Mouse (Mus musculus): ENCODE measurements around the gene Mycbpap.

Mycbpap gene

DNA sequence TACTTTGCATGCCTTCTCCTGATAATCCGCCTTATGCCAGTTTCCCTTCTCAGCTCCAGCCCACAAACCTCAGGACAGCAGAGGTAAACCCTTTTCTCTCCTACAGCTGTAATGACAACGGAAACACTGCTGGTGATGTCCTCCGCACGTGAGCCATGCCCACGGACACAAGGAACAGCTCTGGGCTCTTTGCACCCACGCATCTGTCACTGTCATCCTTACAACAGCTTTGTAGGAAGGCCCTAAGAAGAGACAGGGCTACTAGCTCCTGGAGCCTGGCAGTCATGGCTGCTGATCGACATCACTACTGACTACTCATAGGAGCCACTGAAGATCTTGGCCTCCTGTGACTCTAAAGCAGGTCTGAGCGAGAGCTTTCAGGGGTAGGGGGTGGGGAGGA is 11.6 kb upstream of the Mycbpap start:
- in situ Hi-C loops (cut with MboI, MseI), result no loop called here

DNA sequence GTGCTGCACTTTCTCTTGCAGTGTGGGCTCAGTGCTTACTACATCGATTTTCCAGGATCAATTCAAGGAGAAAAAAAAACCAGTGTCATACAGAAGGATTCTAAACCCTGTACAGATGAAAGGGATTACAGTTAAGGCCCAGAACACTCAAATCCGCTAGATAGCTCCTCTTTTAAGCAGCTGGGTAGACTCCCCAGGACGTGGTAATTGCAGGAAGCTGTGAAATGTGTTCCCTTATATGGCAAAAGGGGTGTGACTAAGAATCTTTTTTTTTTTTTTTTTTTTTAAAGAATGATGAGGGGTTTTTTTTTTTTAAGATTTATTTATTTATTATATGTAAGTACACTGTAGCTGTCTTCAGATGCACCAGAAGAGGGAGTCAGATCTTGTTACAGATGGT is 7.3 kb upstream of the Mycbpap start:
- in situ Hi-C loops (cut with MboI, MseI), result no loop called here

DNA sequence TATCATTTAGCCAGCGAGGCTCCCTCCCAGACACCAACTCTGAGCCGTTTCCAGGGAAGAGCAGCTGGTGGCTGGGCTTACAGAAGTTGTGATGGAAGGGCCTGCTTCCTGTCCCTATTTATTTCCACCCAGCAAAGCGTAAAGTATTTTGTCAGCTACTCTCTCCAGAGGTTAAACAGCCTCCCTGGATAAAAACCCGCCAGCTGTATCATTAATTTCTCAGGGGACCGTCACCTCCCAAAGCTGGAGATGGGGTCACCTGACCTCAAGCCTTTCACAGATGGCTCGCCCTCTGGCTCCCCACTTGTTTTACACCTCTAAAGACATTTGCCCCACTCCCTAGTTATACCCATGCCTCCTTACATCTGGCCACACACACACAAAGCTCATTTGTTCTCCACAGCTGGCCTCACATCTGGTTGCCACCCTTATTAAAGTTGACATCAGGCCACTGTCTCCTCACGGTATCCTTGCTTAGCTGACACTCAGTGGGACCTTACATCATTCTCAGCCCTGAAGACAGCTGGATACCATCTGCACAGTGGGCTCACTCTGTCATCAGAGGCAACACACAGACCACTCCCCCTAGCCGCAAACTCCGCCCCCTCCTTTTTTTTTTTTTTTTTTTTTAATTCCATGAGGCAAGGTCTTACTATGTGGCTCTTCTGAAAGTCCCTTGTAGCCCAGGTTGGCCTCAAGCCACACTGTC is 4.8 kb upstream of the Mycbpap start:
- in situ Hi-C loops (cut with MboI, MseI), result no loop called here

DNA sequence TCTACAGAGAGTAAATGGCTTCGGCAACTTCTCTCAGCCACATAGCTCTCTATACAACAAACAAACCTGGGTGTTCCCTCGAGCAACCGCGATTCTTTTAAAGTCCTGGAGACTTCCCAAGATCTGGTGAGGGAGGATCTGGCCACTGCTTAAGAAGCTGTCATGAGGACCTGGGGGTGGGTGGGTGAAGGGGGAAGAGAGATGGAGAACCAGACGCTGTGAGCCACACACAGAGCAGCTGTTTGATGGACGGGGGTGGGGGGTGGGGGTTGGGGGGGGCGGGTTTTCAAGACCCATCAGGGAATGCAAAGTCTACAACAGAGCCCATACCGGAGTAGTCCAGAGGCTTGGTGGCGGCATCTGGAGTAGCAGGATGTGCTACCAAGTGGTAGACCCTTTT is 8.1 kb downstream of the Mycbpap start:
- in situ Hi-C loops (cut with MboI, MseI), result no loop called here

DNA sequence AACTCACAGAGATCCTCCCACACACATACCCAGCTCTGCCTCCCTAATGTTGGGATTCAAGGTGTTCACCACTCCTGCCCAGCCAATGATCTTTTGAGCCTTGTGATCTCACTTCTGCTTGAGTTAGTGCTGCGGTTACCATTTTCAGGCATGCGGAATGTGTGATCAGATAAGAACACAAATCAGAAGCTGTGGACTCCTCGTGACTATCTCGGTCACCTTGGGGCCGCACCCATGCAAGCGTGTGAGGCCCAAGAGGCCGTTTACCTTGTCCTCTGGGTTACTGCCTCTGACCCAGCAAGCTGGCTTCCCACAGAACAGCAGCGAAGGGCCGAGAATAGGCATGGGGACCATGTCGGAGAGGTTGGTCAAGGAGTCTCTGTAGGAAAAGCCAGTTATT is 12.6 kb downstream of the Mycbpap start:
- in situ Hi-C loops (cut with MboI, MseI), result no loop called here

DNA sequence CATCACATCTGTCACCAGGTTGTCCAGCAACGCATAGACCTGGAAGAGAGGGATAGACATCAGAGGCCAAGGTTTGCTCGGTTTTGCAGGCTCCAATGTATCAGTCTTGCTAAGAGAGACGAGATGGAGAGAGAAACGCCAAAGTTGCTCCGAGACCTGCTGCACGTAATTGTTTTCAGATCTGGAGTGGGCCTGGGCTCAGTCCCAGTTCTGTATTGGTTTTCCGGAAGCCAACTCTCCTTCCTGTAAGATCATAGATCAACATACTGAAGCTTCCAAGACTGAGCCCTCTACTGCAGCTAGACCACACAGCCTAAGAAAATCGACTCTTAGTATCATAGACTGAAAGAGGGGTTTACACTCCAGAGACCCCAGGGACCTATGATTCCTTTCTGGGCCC is 20.1 kb downstream of the Mycbpap start:
- in situ Hi-C loops (cut with MboI, MseI), result no loop called here

DNA sequence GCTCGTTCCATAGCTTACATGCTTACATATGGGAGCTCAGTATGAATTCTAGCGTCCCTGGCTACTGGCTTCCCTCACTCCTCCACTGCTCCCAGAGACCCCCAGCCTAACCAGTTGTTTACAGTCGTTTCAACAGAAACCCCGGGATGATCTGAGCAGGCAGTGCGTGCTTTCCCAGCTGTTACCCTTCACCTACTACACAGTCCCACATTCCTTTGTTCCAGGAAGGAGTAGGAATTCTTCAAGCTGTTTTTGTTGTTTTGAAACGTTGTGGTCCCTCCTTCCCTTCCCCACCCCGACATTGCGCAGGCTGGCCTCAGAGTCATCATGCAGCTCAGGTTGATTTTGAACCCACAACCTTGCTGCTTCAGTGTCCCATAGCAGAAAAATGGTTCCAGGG is 21.2 kb downstream of the Mycbpap start:
- in situ Hi-C loops (cut with MboI, MseI), result no loop called here

DNA sequence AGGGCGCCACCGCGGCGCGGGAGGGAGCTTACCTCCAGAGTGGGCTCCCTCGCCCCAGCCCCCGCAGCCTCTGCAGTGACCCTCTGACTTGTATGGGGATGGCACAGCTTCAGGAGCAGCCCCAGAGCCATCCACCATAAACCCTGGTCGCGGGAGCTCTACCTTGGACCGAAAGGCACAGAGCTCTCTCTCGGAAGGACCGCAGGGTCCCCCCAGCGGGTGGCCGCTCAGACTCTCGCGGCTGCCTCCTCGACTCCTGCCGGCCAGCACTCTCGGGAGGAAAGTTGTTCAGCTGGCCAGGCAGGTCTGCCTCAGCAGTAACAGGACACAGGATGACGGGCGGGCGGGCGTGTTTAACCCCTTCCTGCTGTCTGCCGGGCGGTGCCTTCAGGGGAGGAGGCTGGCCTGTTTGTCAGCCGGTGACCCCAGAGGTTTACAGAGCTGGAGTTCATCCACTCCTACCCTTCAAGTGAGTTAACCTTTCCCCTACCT is 21.8 kb downstream of the Mycbpap start, which contains the start of gene Epn3:
TSS of gene Epn3 (minus strand) at position 314 of the 492 bp plus-strand sequence.
- in situ Hi-C loops (cut with MboI, MseI), result loop anchor here in 1 of 2 experiments (10.0 to 25.0 kb wide), 2 partner anchors 255 to 362 kb away; partner anchors contain the start of gene Wfikkn2

DNA sequence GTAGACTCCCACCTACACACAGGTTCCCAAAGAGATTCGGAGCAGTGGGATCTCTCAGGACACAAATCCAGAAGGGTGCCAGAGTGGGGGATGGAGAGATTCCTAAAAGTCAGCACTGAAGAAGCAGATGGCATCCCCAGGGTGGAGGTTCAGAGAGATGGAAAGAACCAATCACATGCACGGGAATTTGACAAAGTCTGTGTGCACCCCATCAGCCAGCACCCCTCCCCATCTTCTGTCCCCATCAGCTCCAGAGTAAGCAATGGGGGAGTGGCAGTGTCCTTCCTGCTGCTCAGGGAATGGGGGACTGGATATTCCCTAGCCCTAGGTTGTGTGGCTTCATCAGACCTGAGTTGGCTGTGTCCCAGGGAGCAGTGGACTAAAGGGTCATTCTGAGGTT is 22.5 kb downstream of the Mycbpap start:
- in situ Hi-C loops (cut with MboI, MseI), result loop anchor here in 1 of 2 experiments (10.0 to 25.0 kb wide), 2 partner anchors 254 to 362 kb away; partner anchors contain the start of gene Wfikkn2

DNA sequence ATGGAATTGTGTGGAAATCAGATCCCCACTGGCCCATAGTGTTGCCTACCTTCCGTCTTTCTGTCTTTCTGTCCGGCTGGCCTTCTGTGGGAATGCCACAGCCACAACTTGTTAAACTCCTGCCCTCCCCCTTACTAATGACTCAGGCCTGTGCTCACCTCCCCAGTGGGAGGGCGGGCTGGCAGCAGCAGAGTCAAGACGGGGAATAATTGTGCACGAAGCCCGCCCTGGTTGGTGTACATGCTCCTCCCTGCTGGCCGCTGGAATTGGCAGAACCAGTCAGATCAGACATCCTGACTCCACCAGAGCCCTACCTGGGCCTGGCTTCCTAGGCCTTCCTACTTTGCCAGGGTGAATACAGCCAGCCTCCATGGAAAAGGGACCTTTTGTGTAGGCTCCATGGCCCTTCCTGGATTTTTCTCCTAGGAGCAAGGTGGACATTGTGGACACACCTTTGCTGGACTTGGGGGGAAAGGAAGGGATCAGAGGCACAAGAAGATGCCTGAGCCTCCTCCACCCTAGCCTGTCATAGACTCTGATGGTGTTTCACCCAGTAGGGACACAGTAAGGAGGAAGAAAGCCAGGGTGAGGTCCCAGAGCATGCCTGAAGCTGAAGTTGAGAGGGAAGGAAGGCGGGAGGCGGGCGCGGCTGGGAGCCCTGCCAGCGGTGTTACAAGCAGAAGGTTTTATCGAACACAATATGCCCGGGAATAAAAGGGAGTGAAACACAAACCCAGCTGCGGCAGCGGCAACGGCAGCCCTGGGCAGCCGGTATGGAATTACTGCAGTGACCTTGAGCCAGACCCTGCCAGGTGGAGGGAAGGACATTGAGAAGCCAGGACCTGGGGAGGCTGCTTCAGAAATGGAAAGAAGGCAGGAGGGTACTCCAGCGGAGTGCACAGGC is 23.2 kb downstream of the Mycbpap start:
- in situ Hi-C loops (cut with MboI, MseI), result loop anchor here in 1 of 2 experiments (10.0 to 25.0 kb wide), 2 partner anchors 254 to 361 kb away; partner anchors contain the start of gene Wfikkn2

DNA sequence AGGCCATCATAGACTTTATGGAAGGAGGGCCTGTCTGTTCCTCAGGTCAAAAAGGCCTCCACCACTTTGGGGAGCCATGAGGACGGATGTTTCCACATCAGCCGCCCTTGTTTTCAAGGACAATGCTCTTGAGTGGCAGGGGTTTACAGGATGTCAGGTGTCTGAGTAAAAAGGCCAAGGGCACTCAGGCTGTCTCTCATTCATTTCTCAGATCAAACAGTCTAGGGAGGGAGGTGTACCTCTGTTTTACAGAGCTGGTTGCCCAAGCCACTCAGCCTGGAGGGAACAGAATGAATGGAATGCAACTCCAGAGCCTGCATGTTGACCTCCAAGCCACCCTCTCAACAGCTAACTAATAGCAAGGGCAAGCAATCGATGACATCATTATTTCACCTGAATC is 26.1 kb downstream of the Mycbpap start:
- in situ Hi-C loops (cut with MboI, MseI), result loop anchor here in 1 of 2 experiments (10.0 to 25.0 kb wide), 2 partner anchors 251 to 358 kb away; partner anchors contain the start of gene Wfikkn2

DNA sequence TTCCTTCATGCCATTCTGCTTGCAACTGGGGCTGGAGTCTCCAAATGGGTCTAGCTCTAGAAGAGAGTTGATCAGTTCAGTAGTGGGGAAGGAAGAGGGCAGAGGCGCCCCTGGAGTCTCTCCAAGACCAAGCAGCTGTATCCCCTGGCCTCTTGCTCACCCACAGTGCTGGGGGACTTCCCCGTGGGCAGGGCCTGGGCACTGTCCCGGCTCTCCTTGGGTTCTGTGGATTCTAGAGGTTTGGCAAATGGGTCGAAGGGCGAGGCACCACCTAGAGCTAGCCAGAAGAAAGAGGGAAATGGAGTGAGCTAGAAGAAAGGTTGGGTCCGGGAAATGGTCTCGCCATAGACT is 29.8 kb downstream of the Mycbpap start:
- in situ Hi-C loops (cut with MboI, MseI), result loop anchor here in 1 of 2 experiments (10.0 to 25.0 kb wide), 2 partner anchors 247 to 354 kb away; partner anchors contain the start of gene Wfikkn2

DNA sequence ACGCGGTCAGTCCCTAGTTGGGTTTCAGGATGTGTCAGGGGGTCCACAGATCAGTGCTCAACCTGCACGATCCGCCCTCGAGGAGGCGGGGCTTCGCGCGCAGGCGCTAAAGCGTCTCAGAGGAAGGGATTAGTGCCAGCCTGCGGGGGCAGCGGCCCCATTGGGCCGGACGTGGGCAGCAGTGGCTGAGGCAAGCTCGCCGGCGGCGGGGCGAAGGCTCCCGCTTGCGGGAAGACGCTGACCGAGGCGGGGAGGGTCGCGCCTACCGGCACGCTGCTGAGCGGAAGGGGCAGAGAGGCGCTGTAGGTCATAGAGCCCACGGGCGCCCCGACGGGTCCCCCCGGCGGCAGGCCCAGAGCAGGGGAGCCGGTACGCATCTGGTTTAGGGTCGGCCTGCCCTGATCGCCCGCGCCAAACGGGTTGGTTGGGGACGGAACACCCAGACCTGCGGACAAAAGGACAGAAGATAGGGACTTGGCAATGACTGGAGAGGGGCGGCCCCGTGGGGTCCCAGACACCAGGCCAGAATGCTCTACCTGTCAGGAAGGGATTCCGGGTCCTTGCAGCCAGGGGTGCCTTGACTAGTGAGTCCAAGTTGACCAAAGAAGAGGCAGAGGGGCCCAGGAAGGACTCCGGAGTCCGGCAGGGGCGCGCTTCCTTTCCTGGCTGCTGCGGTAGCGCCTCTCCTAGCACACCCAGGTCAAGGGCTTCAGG is 30.4 kb downstream of the Mycbpap start:
- in situ Hi-C loops (cut with MboI, MseI), result loop anchor here in 1 of 2 experiments (10.0 to 25.0 kb wide), 2 partner anchors 246 to 354 kb away; partner anchors contain the start of gene Wfikkn2

DNA sequence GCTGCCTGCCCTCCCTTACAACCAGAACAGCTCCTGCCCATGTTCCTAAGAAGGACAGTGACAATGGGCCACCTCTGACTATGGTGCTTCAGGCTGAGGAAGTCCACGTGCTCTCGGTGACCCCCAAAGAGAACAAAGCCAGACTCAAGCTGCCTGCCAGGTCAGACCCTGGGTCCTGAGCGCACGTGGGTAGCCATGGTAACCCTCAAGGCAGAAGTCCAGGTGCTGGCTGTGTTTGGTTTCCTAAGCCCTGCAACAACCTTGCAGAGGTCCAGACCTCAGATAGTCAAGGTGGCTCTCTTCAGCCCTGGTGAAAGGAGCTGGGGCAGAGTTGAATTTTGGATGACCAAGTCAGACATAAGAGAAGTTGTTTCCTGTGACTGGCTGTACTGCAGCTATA is 31.8 kb downstream of the Mycbpap start:
- in situ Hi-C loops (cut with MboI, MseI), result loop anchor here in 1 of 2 experiments (10.0 to 25.0 kb wide), 2 partner anchors 245 to 352 kb away; partner anchors contain the start of gene Wfikkn2

DNA sequence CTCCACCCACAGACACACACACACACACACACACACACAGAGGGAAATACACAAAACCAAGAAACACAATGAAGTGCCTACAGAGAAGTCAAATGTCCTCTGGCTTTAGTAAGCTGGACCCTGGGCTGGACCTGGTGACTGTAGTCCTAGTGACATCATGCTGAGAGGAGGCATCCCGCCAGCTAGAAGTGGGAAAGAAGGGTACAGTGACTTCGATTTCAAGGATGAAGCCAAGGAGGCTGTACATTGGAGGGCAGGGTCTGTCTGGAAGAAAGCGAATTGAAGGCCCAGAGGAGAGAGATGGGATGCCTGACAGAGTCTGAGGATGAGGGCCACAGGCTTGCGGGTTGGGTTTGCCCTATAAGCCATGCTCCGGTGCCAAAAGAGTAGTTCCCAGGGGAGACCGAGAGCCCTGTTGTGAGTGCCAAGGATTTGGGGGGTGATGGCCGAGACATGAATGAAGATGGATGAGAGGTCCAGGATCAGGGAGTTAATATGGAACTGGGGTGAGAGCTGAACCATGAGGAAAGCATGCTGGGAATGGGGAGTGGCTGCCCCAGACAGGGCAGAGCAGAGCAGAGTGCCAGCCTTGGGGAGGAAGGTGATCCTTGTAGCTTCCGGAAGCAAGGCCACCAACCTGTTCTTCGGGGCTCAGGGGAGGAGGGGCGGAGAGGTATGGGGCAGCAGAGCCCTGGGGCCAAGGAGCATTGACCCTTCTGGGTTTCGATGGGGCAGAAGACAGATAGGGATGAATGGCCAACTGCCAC is 32.6 kb downstream of the Mycbpap start:
- in situ Hi-C loops (cut with MboI, MseI), result loop anchor here in 1 of 2 experiments (25.0 kb wide), 1 partner anchor 352 kb away; no protein-coding TSS in a partner anchor

DNA sequence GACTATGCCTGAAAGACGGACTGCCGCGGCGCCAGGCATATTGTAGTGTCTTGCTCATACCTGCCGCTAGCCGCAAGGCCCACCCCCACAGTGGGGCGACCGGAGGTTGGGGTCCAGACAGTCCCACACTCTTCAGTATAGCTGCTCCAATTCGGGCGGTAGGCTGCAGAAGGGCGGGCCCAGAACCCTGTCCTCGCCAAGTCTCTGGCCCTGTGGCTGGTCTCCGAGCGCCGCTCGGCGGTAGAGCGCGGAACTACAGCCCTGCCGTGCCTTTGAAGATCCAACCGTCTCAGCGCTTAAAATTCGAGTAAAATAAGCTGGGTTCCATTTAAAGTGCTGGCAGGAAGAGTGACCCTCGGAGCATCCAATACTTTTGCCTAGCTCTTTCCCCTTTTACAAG is 35.5 kb downstream of the Mycbpap start, which contains the start of gene Spata20:
TSS of gene Spata20 (minus strand) at position 179 of the 400 bp plus-strand sequence.
- in situ Hi-C loops (cut with MboI, MseI), result loop anchor here in 1 of 2 experiments (25.0 kb wide), 1 partner anchor 349 kb away; no protein-coding TSS in a partner anchor

DNA sequence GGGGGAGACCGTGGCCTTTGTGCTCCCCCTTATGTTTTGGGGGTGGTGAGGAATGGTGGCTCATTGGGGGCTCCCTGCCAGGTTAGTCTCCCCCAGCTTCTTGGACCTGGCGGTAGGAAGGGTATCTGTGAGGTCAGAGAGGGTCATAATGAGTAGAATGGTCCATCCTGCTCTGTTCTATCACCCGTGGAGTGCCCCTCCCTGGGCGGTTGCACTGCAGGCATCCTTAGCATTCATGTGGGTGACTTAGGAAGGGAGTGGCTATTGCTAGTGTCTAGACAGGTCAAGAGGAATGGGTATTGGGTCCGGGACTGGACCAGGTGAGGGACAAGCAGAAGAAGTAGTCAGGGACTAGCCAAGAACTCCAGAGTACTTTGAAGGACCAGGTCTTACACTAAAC is 36.3 kb downstream of the Mycbpap start:
- in situ Hi-C loops (cut with MboI, MseI), result loop anchor here in 1 of 2 experiments (25.0 kb wide), 1 partner anchor 348 kb away; no protein-coding TSS in a partner anchor

DNA sequence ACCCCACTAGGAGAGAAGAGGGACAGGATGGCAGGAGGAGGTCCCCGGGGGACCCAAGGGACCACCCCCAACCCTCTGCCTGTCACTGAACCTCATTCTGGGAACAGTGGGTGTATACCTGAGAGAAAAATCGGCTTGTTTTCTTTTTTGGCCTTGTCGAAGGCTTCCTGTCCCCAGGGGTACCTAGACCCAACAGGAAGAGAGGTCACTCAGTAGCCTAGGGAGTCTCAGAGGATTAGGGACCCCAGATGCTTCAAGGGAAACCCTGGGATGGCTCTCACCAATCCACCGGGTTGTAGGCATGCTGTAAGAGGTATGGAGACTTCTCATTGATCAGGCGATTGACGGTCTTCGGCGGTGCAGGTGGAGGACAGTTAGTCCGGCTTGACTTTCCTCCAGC is 36.9 kb downstream of the Mycbpap start:
- in situ Hi-C loops (cut with MboI, MseI), result loop anchor here (5.0 to 25.0 kb wide), 4 partner anchors 67 to 347 kb away; no protein-coding TSS in a partner anchor

DNA sequence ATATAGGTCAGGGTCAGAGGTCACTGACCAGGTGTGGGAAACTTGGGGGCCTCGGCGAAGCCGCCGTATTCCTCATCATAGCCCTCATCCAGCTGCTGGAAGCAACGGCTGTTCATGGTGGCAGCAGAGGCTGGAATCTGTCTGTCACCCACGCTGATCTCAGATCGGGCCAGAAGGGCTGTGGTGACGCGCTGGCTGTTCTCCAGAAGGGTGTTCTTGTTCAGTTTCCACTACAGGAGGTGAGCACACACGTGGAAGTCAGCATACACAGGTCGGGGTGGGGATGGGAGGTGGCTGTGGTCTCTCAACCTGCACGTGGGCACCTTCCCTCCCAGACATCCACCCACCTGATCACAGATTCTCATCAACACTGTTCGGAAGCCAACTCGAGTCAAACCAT is 37.6 kb downstream of the Mycbpap start:
- in situ Hi-C loops (cut with MboI, MseI), result loop anchor here (5.0 to 25.0 kb wide), 4 partner anchors 67 to 347 kb away; no protein-coding TSS in a partner anchor

DNA sequence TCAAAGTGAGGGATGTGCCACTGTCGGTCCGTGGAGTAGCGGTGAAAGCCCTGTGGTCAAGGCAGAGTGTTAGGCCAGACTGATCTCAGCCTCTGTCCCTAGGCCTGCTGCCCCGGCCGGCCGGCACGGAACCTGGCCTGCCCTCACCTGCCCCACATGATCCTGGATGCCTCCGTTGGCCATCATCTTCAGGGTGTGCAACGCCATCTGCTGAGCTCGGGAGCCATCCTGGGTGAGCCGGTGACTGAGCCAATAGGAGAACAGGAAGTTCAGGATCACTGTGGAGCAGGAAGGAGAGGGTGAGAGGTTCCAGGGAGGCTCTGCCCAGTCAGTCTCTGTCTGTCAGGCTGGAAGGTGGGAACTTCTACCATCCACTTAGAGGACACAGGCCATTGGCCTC is 38.1 kb downstream of the Mycbpap start:
- in situ Hi-C loops (cut with MboI, MseI), result loop anchor here (5.0 to 25.0 kb wide), 4 partner anchors 66 to 346 kb away; no protein-coding TSS in a partner anchor

Data from T-helper 17 cell (primary cell).